Mouse (Mus musculus) ovary, adult 2 months (tissue): ENCODE results near the gene Tarbp2. TPM values are rescaled to one million over a fixed set of nuclear protein-coding genes. Genes with fewer than 3 reads are reported as not detected.

Experiments
- polyA plus RNA-seq: library from polyadenylated mRNA; depleted of rRNA; stranded (reverse); fragments of >200 nt; gene quantifications from 2 replicates; pipeline ENCODE4 v1.2.3, GENCODE M21; 2012; rRNA removed

Tarbp2 gene
- 89.7 and 90.4 TPM in 2 replicates for polyA plus RNA-seq

DNA sequence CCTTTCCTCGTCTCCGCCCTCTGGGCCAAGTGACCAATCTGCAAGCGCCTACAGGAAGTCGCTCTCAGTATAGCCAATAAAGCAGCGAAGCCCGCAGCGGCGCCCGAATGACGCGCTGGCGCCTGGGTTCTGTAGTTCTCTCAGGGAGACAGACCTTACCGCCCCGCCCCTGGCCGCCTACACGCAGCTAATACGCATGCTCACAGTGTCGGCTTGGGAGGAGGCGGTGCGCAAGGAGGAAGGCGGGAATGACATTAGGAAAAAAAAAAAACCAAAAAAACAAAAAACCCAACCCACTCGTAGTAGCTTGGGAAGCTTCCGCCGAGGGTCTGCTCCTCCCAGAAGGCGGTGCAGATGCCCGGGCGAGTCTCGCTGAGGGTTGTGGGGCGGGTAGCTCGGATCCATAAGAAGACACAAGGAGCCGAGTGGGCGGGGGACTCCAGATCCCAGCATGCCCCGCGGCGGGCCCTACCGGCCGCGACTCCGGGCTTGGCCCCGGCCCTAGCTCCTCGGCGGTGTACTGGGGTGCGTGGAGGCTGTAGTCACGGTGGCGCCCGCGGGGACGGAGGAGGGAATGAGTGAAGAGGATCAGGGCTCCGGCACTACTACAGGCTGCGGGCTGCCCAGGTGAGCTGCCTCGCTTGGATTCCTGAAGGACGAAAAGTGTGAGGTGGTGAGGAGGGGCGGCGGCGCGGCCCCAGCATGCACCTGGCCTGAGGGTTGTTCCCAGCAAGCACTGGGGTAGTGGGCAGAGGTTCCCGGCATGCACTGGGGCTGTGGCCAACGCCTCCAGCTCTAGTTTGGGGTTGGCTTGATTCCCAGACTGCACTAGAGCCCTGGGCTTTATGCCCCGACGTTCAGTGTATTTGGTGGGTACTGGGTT lies at the start of gene Tarbp2:
Gene Tarbp2 (plus strand): TSS at position 217 of the 883 bp plus-strand sequence.

DNA sequence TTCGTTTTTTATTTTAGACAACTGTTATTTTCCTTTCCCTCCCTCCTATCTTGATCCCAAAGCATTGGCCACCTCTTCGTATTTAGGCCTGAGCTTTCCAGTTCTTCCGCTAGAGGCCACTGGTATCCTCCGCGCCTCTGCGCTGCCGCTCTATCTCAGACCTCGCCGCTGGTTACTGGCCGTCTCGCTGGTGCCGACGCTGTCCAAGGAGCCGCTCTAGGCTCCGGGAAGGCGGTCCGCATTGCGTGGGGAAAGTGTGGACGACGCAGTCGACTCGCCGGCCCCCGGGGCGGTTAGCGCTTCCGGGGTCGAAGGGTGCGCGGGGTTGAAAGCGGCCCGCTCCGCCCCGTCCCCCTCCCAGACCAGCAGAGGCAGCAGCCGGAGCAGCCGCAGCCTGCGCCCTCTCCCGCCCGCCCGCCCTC lies 47.8 kb upstream of the Tarbp2 start, which contains the start of gene Pcbp2:
Gene Pcbp2 (plus strand): TSS at position 357 of the 422 bp plus-strand sequence.

DNA sequence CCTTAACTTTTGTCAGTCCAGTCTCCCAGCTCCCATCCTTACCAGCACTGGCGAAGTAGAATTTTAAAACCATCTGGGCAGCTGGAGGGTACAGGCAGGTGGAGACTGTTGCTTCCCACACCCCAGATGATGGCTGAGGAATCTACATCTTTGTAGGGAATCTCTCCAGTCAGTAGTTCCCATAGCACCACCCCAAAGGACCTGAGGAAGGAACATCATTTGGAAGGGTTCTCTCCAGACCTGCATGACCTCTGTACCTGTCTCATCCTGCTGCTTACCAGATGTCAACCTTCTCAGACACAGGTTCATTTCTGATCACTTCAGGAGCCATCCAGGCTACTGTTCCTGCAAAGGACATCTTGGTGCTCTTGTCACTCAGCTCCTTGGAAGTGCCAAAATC lies 14.5 kb upstream of the Tarbp2 start, which contains the start of gene Gm10337:
Gene Gm10337 (plus strand): TSS at position 276 of the 400 bp plus-strand sequence.

DNA sequence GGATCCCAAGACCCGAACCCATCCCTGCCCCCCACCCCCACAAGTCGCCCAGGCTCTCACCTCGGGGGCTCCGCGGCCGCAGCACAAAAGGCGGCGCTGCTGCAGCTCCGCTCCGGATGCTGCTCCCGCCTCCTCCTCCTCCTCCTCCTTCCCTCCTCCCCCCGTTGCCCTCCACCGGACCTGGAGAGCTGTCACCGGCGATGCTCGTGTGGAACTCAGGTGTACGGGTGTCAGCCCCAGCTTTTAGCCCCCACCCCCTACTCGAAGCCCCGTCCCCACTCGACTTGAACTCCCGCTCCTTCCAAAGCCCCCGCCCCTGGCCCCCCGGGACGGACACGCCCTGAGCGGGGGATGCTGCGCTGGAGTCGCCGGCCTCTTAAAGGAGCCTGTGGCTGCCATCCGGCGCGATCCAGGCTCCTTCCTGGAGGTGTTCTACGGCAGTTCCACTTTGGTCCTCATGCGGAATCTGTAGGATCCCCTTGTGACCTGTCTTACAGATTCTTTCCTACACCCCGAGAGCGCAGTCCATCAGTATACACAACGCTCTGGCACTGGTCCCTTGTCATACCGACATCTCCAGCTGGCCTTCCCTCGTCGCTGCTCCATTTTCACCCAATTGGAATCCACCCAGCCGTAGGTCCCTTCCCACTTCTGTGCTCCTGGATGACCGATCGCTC lies 1.1 kb upstream of the Tarbp2 start, which contains the start of gene Map3k12:
Gene Map3k12 (minus strand): TSS at position 337 of the 677 bp plus-strand sequence.

DNA sequence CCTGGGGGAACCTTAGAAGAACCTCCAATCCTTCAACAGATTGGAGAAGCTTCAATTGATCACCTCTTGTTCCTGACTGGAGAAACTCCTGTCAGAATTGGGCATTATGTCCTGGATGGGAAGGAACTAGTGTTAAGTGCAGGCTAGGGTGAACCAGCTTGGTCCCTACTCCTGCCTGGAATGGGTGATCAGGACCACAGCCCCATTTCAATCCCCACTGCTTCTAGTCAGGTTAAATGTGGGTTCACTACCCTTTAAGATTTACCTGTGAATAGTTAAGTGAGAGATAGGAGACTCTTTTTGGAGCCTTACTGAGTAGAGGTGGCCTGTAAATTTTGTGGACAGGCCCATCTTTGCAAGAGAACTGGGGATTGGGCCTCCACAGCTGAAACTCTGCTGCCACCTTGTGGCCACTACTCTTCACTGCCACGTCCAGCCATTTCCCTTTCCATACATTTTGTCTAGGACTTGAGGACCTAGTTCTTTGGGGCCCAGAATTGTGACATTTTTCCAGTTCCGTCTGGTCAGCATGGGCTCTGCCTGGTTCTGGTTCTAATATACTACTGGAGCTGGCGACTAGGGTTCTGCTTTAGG lies 7.0 kb downstream of the Tarbp2 start, which contains the start of gene Npff:
Gene Npff (minus strand): TSS at position 51 of the 594 bp plus-strand sequence.

Other genes starting within 250 kb of the Tarbp2 start
- gene Gm9918, start 247.6 kb upstream of the Tarbp2 start, polyA plus RNA-seq: 0.77 and 1.0 TPM in 2 replicates
- 119 and 129 TPM in 2 replicates for gene Mfsd5, start 238.7 kb upstream of the Tarbp2 start, polyA plus RNA-seq
- gene Espl1, start 221.9 kb upstream of the Tarbp2 start, polyA plus RNA-seq: 12.0 and 16.4 TPM in 2 replicates
- gene Pfdn5, start 192.1 kb upstream of the Tarbp2 start, polyA plus RNA-seq: 77.8 and 110 TPM in 2 replicates
- 58.9 and 73.8 TPM in 2 replicates for gene Myg1, start 186.5 kb upstream of the Tarbp2 start, polyA plus RNA-seq
- gene Aaas, start 167.4 kb upstream of the Tarbp2 start, polyA plus RNA-seq: 44.6 and 50.1 TPM in 2 replicates
- 1.7 and 2.3 TPM in 2 replicates for gene Sp7, start 151.0 kb upstream of the Tarbp2 start, polyA plus RNA-seq
- gene Sp1, start 112.0 kb upstream of the Tarbp2 start, polyA plus RNA-seq: 19.1 and 23.3 TPM in 2 replicates
- 150 and 164 TPM in 2 replicates for gene Amhr2, start 72.8 kb upstream of the Tarbp2 start, polyA plus RNA-seq
- gene Prr13, start 59.2 kb upstream of the Tarbp2 start, polyA plus RNA-seq: 105 and 108 TPM in 2 replicates
- gene Pcbp2, start 47.7 kb upstream of the Tarbp2 start, polyA plus RNA-seq: 416 and 676 TPM in 2 replicates
- not detected in 2 replicates for gene Gm10337, start 14.5 kb upstream of the Tarbp2 start, polyA plus RNA-seq
- 19.0 and 19.6 TPM in 2 replicates for gene Map3k12, start 1.1 kb upstream of the Tarbp2 start, polyA plus RNA-seq
- 3.8 and 4.0 TPM in 2 replicates for gene Npff, start 6.8 kb downstream of the Tarbp2 start, polyA plus RNA-seq
- gene Gm28047, start 106.9 kb downstream of the Tarbp2 start, polyA plus RNA-seq: not detected in 2 replicates
- gene Atf7, start 107.3 kb downstream of the Tarbp2 start, polyA plus RNA-seq: 77.0 and 108 TPM in 2 replicates
- gene Atp5g2, start 154.2 kb downstream of the Tarbp2 start, polyA plus RNA-seq: 346 and 452 TPM in 2 replicates
- gene Calcoco1, start 204.0 kb downstream of the Tarbp2 start, polyA plus RNA-seq: 61.4 and 72.0 TPM in 2 replicates